Mouse (Mus musculus) MEL (cell line): ENCODE results near the gene Vti1a. TPM values are rescaled to one million over a fixed set of nuclear protein-coding genes. Genes with fewer than 3 reads are reported as not detected.

Experiments used
- DNase-seq: peaks from one replicate; pipeline ENCODE4 v3.0.0; 2011; ENCODE audit warnings: low read depth, low spot score
- H3K27ac ChIP-seq: 2 replicates; pipeline ENCODE4 v1.5.1; 2012; ENCODE audit warnings: low read depth, mild to moderate bottlenecking, control low read depth, low read length, moderate library complexity; ENCODE audit not compliant: control insufficient read depth
- H3K27me3 ChIP-seq, 2 experiments: fragments of 150-350 bp in 1 of 2; sonication (generic) in 1 of 2; 2 replicates each; pipeline ENCODE4 v1.6.1; 2012; ENCODE audit warnings: low read length in 2 of 2, mild to moderate bottlenecking in 2 of 2, improper control_type of control experiment in 1 of 2, moderate library complexity in 1 of 2; ENCODE audit not compliant: insufficient read depth in 2 of 2, control insufficient read depth in 1 of 2
- H3K36me3 ChIP-seq, 2 experiments: 2 replicates each; pipeline ENCODE4 v1.6.1; 2012 to 2014; ENCODE audit warnings: low read length in 2 of 2, improper control_type of control experiment in 1 of 2, inconsistent platforms in 1 of 2, mild to moderate bottlenecking in 1 of 2; ENCODE audit not compliant: insufficient read depth in 2 of 2, control insufficient read depth in 1 of 2
- H3K4me1 ChIP-seq, 2 experiments: fragments of 150-350 bp in 1 of 2; sonication (generic) in 1 of 2; 2 replicates each; pipeline ENCODE4 v1.6.1; 2012; ENCODE audit warnings: low read length in 2 of 2, improper control_type of control experiment in 1 of 2, mild to moderate bottlenecking in 1 of 2; ENCODE audit not compliant: insufficient read depth in 2 of 2, control insufficient read depth in 1 of 2
- H3K4me3 ChIP-seq, 2 experiments: fragments of 150-350 bp in 1 of 2; sonication (generic) in 1 of 2; 2 replicates each; pipeline ENCODE4 v1.5.1; 2012; ENCODE audit warnings: low read depth in 2 of 2, low read length in 2 of 2, mild to moderate bottlenecking in 2 of 2, moderate library complexity in 2 of 2, control low read depth in 1 of 2, improper control_type of control experiment in 1 of 2; ENCODE audit not compliant: control insufficient read depth in 1 of 2, insufficient read depth in 1 of 2
- H3K79me2 ChIP-seq: 2 replicates; pipeline ENCODE4 v1.6.1; 2012; ENCODE audit warnings: mild to moderate bottlenecking, low read length, moderate library complexity; ENCODE audit not compliant: control insufficient read depth, poor library complexity, insufficient read depth
- H3K9ac ChIP-seq: 2 replicates; pipeline ENCODE4 v1.6.1; 2012; ENCODE audit warnings: low read depth, mild to moderate bottlenecking, control low read depth, low read length, moderate library complexity; ENCODE audit not compliant: control insufficient read depth, poor library complexity, severe bottlenecking
- H3K9me3 ChIP-seq: fragments of 150-350 bp; sonication (generic); replicated peaks from 2 replicates; pipeline ENCODE4 v1.6.1; 2012; ENCODE audit warnings: mild to moderate bottlenecking, low read length, improper control_type of control experiment, moderate library complexity; ENCODE audit not compliant: insufficient read depth
- CHD1 ChIP-seq: IDR thresholded peaks from 2 replicates; pipeline ENCODE4 v1.6.1; 2012; ENCODE audit warnings: low read depth, mild to moderate bottlenecking, inconsistent platforms, low read length, improper control_type of control experiment
- CHD2 ChIP-seq: IDR thresholded peaks from 2 replicates; pipeline ENCODE4 v1.6.1; 2011; ENCODE audit warnings: low read length, improper control_type of control experiment
- CTCF ChIP-seq, 3 experiments: IDR thresholded peaks in 2 of 3; conservative IDR thresholded peaks in 1 of 3; 2 replicates each; pipeline ENCODE4 v1.5.1; 2011 to 2012; ENCODE audit warnings: low read length in 3 of 3, low read depth in 2 of 3, mild to moderate bottlenecking in 2 of 3, improper control_type of control experiment in 1 of 3, inconsistent platforms in 1 of 3, mixed read lengths in 1 of 3, moderate library complexity in 1 of 3; ENCODE audit not compliant: control insufficient read depth in 1 of 3, insufficient read depth in 1 of 3, poor library complexity in 1 of 3, severe bottlenecking in 1 of 3
- E2F4 ChIP-seq: IDR thresholded peaks from 2 replicates; pipeline ENCODE4 v1.6.1; 2011; ENCODE audit warnings: low read depth, low read length, improper control_type of control experiment, borderline replicate concordance
- ELF1 ChIP-seq: IDR thresholded peaks from 2 replicates; pipeline ENCODE4 v1.6.1; 2014; ENCODE audit warnings: low read depth, mild to moderate bottlenecking, inconsistent platforms, low read length, improper control_type of control experiment, moderate library complexity
- EP300 ChIP-seq, 2 experiments: IDR thresholded peaks; 2 replicates each; pipeline ENCODE4 v1.6.1; 2011; ENCODE audit warnings: improper control_type of control experiment in 2 of 2, low read length in 2 of 2, low read depth in 1 of 2, mild to moderate bottlenecking in 1 of 2
- ETS1 ChIP-seq: IDR thresholded peaks from 2 replicates; pipeline ENCODE4 v1.6.1; 2012; ENCODE audit warnings: low read depth, mild to moderate bottlenecking, inconsistent platforms, low read length, improper control_type of control experiment, moderate library complexity
- GABPA ChIP-seq: IDR thresholded peaks from 2 replicates; pipeline ENCODE4 v1.6.1; 2012; ENCODE audit warnings: low read depth, mild to moderate bottlenecking, inconsistent platforms, low read length, improper control_type of control experiment, moderate library complexity
- GATA1 ChIP-seq: IDR thresholded peaks from 2 replicates; pipeline ENCODE4 v1.6.1; 2011; ENCODE audit warnings: low read depth, low read length, improper control_type of control experiment
- HCFC1 ChIP-seq: IDR thresholded peaks from 2 replicates; pipeline ENCODE4 v1.6.1; 2012; ENCODE audit warnings: low read depth, mild to moderate bottlenecking, inconsistent platforms, low read length, improper control_type of control experiment, moderate library complexity
- JUND ChIP-seq: IDR thresholded peaks from 2 replicates; pipeline ENCODE4 v1.6.1; 2011; ENCODE audit warnings: low read depth, mild to moderate bottlenecking, improper control_type of control experiment, low read length
- KAT2A ChIP-seq: conservative IDR thresholded peaks from 2 replicates; pipeline ENCODE4 v1.6.1; 2012; ENCODE audit warnings: low read depth, low read length, improper control_type of control experiment, inconsistent platforms
- MAFK ChIP-seq: IDR thresholded peaks from 2 replicates; pipeline ENCODE4 v1.6.1; 2011; ENCODE audit warnings: low read depth, mild to moderate bottlenecking, low read length, improper control_type of control experiment, borderline replicate concordance
- MAX ChIP-seq: IDR thresholded peaks from 2 replicates; pipeline ENCODE4 v1.6.1; 2011; ENCODE audit warnings: low read length, improper control_type of control experiment
- MAZ ChIP-seq: IDR thresholded peaks from 2 replicates; pipeline ENCODE4 v1.6.1; 2012; ENCODE audit warnings: low read depth, mild to moderate bottlenecking, inconsistent platforms, low read length, improper control_type of control experiment
- MEF2A ChIP-seq: IDR thresholded peaks from 2 replicates; pipeline ENCODE4 v1.6.1; 2014; ENCODE audit warnings: low read depth, mild to moderate bottlenecking, inconsistent platforms, low read length, improper control_type of control experiment; ENCODE audit not compliant: poor library complexity, insufficient replicate concordance, severe bottlenecking; ENCODE audit errors: extremely low read depth
- MXI1 ChIP-seq: IDR thresholded peaks from 2 replicates; pipeline ENCODE4 v1.6.1; 2011; ENCODE audit warnings: mild to moderate bottlenecking, low read depth, low read length, improper control_type of control experiment
- MYB ChIP-seq: IDR thresholded peaks from 2 replicates; pipeline ENCODE4 v1.6.1; 2011; ENCODE audit warnings: mild to moderate bottlenecking, low read depth, low read length, improper control_type of control experiment
- MYC ChIP-seq: IDR thresholded peaks from 2 replicates; pipeline ENCODE4 v1.6.1; 2011; ENCODE audit warnings: low read depth, mild to moderate bottlenecking, low read length, improper control_type of control experiment, moderate library complexity
- NELFE ChIP-seq: IDR thresholded peaks from 2 replicates; pipeline ENCODE4 v1.6.1; 2011; ENCODE audit warnings: low read depth, low read length, improper control_type of control experiment
- NRF1 ChIP-seq: IDR thresholded peaks from 2 replicates; pipeline ENCODE4 v1.6.1; 2014; ENCODE audit warnings: low read depth, mild to moderate bottlenecking, inconsistent platforms, low read length, improper control_type of control experiment, moderate library complexity; ENCODE audit not compliant: poor library complexity, insufficient read depth, severe bottlenecking
- POLR2A ChIP-seq, 2 experiments: IDR thresholded peaks; 2 replicates each; pipeline ENCODE4 v1.6.1; 2011 to 2012; ENCODE audit warnings: low read length in 2 of 2, mild to moderate bottlenecking in 2 of 2, control low read depth in 1 of 2, improper control_type of control experiment in 1 of 2, low read depth in 1 of 2, moderate library complexity in 1 of 2; ENCODE audit not compliant: control insufficient read depth in 1 of 2, insufficient read depth in 1 of 2, poor library complexity in 1 of 2
- POLR2AphosphoS2 ChIP-seq: IDR thresholded peaks from 2 replicates; pipeline ENCODE4 v1.6.1; 2011; ENCODE audit warnings: low read length, improper control_type of control experiment
- POLR2AphosphoS5 ChIP-seq: IDR thresholded peaks from 2 replicates; pipeline ENCODE4 v1.6.1; 2012; ENCODE audit warnings: low read depth, borderline replicate concordance, mild to moderate bottlenecking, inconsistent platforms, low read length, moderate library complexity, mixed read lengths
- RAD21 ChIP-seq: IDR thresholded peaks from 2 replicates; pipeline ENCODE4 v1.6.1; 2011; ENCODE audit warnings: mild to moderate bottlenecking, low read depth, low read length, improper control_type of control experiment
- RCOR1 ChIP-seq: IDR thresholded peaks from 2 replicates; pipeline ENCODE4 v1.6.1; 2012; ENCODE audit warnings: low read depth, mild to moderate bottlenecking, inconsistent platforms, low read length, improper control_type of control experiment
- SIN3A ChIP-seq: IDR thresholded peaks from 2 replicates; pipeline ENCODE4 v1.6.1; 2012; ENCODE audit warnings: low read length, improper control_type of control experiment, inconsistent platforms
- SMC3 ChIP-seq: IDR thresholded peaks from 2 replicates; pipeline ENCODE4 v1.6.1; 2011; ENCODE audit warnings: low read depth, low read length, improper control_type of control experiment
- TAL1 ChIP-seq: IDR thresholded peaks from 2 replicates; pipeline ENCODE4 v1.6.1; 2012; ENCODE audit warnings: mild to moderate bottlenecking, inconsistent platforms, low read length, moderate library complexity, mixed read lengths
- TCF12 ChIP-seq: IDR thresholded peaks from 2 replicates; pipeline ENCODE4 v1.6.1; 2014; ENCODE audit warnings: low read depth, mild to moderate bottlenecking, inconsistent platforms, low read length, improper control_type of control experiment, moderate library complexity
- UBTF ChIP-seq: IDR thresholded peaks from 2 replicates; pipeline ENCODE4 v1.6.1; 2012; ENCODE audit warnings: low read depth, mild to moderate bottlenecking, inconsistent platforms, low read length, improper control_type of control experiment, moderate library complexity, borderline replicate concordance; ENCODE audit not compliant: insufficient read depth
- USF1 ChIP-seq: IDR thresholded peaks from 2 replicates; pipeline ENCODE4 v1.6.1; 2014; ENCODE audit warnings: low read depth, mild to moderate bottlenecking, inconsistent platforms, low read length, improper control_type of control experiment, moderate library complexity
- USF2 ChIP-seq, 2 experiments: IDR thresholded peaks; 2 replicates each; pipeline ENCODE4 v1.6.1; 2011 to 2012; ENCODE audit warnings: improper control_type of control experiment in 2 of 2, low read length in 2 of 2, borderline replicate concordance in 1 of 2, inconsistent platforms in 1 of 2, low read depth in 1 of 2, mild to moderate bottlenecking in 1 of 2; ENCODE audit not compliant: insufficient read depth in 1 of 2
- ZC3H11A ChIP-seq: IDR thresholded peaks from 2 replicates; pipeline ENCODE4 v1.6.1; 2012; ENCODE audit warnings: low read depth, mild to moderate bottlenecking, inconsistent platforms, low read length, improper control_type of control experiment
- ZKSCAN1 ChIP-seq: IDR thresholded peaks from 2 replicates; pipeline ENCODE4 v1.6.1; 2012; ENCODE audit warnings: low read depth, mild to moderate bottlenecking, inconsistent platforms, low read length, improper control_type of control experiment, moderate library complexity
- ZMIZ1 ChIP-seq: IDR thresholded peaks from 2 replicates; pipeline ENCODE4 v1.6.1; 2012; ENCODE audit warnings: low read depth, mild to moderate bottlenecking, inconsistent platforms, low read length, improper control_type of control experiment, moderate library complexity
- ZNF384 ChIP-seq: IDR thresholded peaks from 2 replicates; pipeline ENCODE4 v1.6.1; 2012; ENCODE audit warnings: low read depth, mild to moderate bottlenecking, inconsistent platforms, low read length, improper control_type of control experiment
- polyA plus RNA-seq, 2 experiments: library from polyadenylated mRNA; stranded (reverse) in 1 of 2; unstranded in 1 of 2; fragments of >175 nt in 1 of 2; fragments of >200 nt in 1 of 2; gene quantifications; 2 replicates each; pipeline versions ENCODE4 v1.2.1 to v1.2.4; 2012; ENCODE audit warnings: low replicate concordance in 2 of 2, low read depth in 1 of 2; ENCODE audit not compliant: insufficient read length in 2 of 2, insufficient read depth in 1 of 2, missing spikeins in 1 of 2
- total RNA-seq: library from RNA; depleted of rRNA; stranded (reverse); fragments of 300-350 nt; gene quantifications from 2 replicates; pipeline ENCODE4 v1.2.3, GENCODE M21; 2012

Gene Vti1a
- total and polyA plus RNA-seq, 3 experiments: 37.2 to 119 (median 42.8) TPM

DNA sequence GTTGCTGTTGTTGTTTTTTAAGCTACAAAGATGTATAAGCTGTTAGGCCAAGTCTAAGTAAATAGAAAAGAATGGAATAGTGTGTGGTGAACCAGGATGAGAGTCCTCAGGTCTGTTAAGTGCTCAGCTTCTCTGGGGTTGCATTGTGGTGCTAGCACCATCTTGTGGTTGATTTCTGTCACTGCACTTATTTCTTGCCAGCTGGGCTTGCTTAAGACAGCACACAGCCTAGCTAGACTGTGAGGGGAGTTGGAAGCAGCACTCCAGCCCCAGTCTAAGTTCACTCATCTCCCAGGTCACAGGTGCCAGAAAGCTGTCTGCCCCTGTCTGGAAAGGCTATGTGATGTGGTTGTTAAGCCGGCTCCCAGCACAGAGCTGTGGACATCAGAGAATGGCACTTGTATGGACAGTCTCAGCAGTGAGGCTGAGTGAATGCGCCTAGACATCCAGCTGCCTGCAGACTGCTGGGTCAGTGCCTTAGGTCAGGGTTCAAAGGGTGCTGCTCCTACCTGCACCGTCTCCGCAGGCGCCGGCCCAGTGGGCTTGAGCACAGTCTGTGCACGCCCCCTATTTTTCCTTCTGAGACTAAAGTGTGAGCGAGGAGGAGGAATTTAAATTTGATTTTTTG lies 16.7 kb downstream of the Vti1a start:
- peaks cover 4% of the 10 kb centered on the region; the same call in 1 of the 2 replicates for H3K79me2 ChIP-seq
- H3K27ac ChIP-seq: no peak overlapping the region
- peak; percentile 92 for DNase-seq
- no peak overlapping the region for H3K9ac ChIP-seq
- H3K36me3 ChIP-seq: peaks cover 2 to 6% of the 10 kb centered on the region in 2 experiments; a peak in 3 of 4 replicates
- H3K27me3 ChIP-seq: no peaks in the 10 kb centered on the region
- H3K4me3 ChIP-seq: no peak overlapping the region
- H3K9me3 ChIP-seq: no peaks in the 10 kb centered on the region
- no peaks in the 10 kb centered on the region for H3K4me1 ChIP-seq
- TF ChIP-seq USF1: no peak
- no peak for TF ChIP-seq MYB
- no peak for TF ChIP-seq POLR2AphosphoS2
- no peak for TF ChIP-seq MAX
- 0 out of 2 replicates have a peak, but pooled peaks have one; percentile 18 for TF ChIP-seq ZNF384
- no peak for TF ChIP-seq MAZ
- no peak for TF ChIP-seq POLR2A (IDR thresholded peaks at IDR 0.05; ENCODE audit: control insufficient read depth in 1 of 2, insufficient read depth in 1 of 2, low read depth in 1 of 2, low read length in 2 of 2, poor library complexity in 1 of 2)
- no peak for TF ChIP-seq CHD1
- no peak for TF ChIP-seq USF2 (IDR thresholded peaks at IDR 0.05; ENCODE audit: borderline replicate concordance in 1 of 2, insufficient read depth in 1 of 2, low read depth in 1 of 2, low read length in 2 of 2)
- TF ChIP-seq GABPA: no peak
- TF ChIP-seq GATA1: no peak
- no peak for TF ChIP-seq JUND
- TF ChIP-seq UBTF: no peak
- TF ChIP-seq RCOR1: no peak
- TF ChIP-seq NRF1: no peak
- no peak for TF ChIP-seq ZKSCAN1
- TF ChIP-seq SMC3: peak; percentile 95
- TF ChIP-seq ELF1: no peak
- TF ChIP-seq ZMIZ1: no peak
- peak; percentile 49; the same call in 1 of the 2 replicates for TF ChIP-seq SIN3A
- no peak for TF ChIP-seq MAFK
- TF ChIP-seq TCF12: no peak
- TF ChIP-seq POLR2AphosphoS5: no peak
- TF ChIP-seq MEF2A: no peak
- peak; percentile 92 for TF ChIP-seq ZC3H11A
- peak; percentile 84 to 99 (median 98) for TF ChIP-seq CTCF (IDR thresholded peaks at IDR 0.05 in 2 of 3, conservative IDR thresholded peaks at IDR 0.05 in 1 of 3; ENCODE audit: control insufficient read depth in 1 of 3, insufficient read depth in 1 of 3, low read depth in 2 of 3, low read length in 3 of 3, poor library complexity in 1 of 3, severe bottlenecking in 1 of 3)
- TF ChIP-seq RAD21: peak; percentile 94
- TF ChIP-seq MYC: no peak
- no peak for TF ChIP-seq ETS1
- TF ChIP-seq HCFC1: 0 out of 2 replicates have a peak, but pooled peaks have one; percentile 12
- TF ChIP-seq NELFE: no peak
- no peak for TF ChIP-seq MXI1
- TF ChIP-seq CHD2: no peak
- TF ChIP-seq EP300 (IDR thresholded peaks at IDR 0.05; ENCODE audit: low read depth in 1 of 2, low read length in 2 of 2): no peak
- no peak for TF ChIP-seq KAT2A
- TF ChIP-seq TAL1: no peak
- no peak for TF ChIP-seq E2F4
